Mouse (Mus musculus) ES-CJ7 (cell line): ENCODE data around the gene Galnt10.

Experiments
- DNase-seq: peaks from one replicate; pipeline ENCODE4 v3.0.0; 2011; ENCODE audit warnings: low read depth, low spot score

Gene Galnt10

GRCm38 (mm10) chr11:57645018-57645559 lies at the start of gene Galnt10:
Galnt10 (plus strand) TSS chr11:57645442.
- peak; percentile 76 for DNase-seq

GRCm38 (mm10) chr11:57595899-57596298 lies 49.3 kb upstream of the Galnt10 start:
- no peak for DNase-seq

- no peak for DNase-seq
These were observed 47.1 kb upstream of the Galnt10 start for GRCm38 (mm10) chr11:57598161-57598560.

GRCm38 (mm10) chr11:57599304-57599703 lies 45.9 kb upstream of the Galnt10 start:
- DNase-seq = peak; percentile 73

- DNase-seq = no peak
These were observed 45.1 kb upstream of the Galnt10 start for GRCm38 (mm10) chr11:57600113-57600512.

- peak; percentile 56 for DNase-seq
These were observed 44.6 kb upstream of the Galnt10 start for GRCm38 (mm10) chr11:57600621-57601121.

- no peak for DNase-seq
These were observed 43.3 kb upstream of the Galnt10 start for GRCm38 (mm10) chr11:57601806-57602455.

GRCm38 (mm10) chr11:57605086-57605485 lies 40.2 kb upstream of the Galnt10 start:
- no peak for DNase-seq

- DNase-seq = no peak
These were observed 39.6 kb upstream of the Galnt10 start for GRCm38 (mm10) chr11:57605660-57606059.

GRCm38 (mm10) chr11:57614502-57614901 lies 30.7 kb upstream of the Galnt10 start:
- DNase-seq = no peak

GRCm38 (mm10) chr11:57615286-57615685 lies 30.0 kb upstream of the Galnt10 start:
- DNase-seq = no peak

GRCm38 (mm10) chr11:57615871-57616270 lies 29.4 kb upstream of the Galnt10 start:
- peak; percentile 22 for DNase-seq

- DNase-seq = peak; percentile 64
These were observed 27.5 kb upstream of the Galnt10 start for GRCm38 (mm10) chr11:57617526-57618264.

- DNase-seq = no peak
These were observed 23.8 kb upstream of the Galnt10 start for GRCm38 (mm10) chr11:57621472-57621871.

- no peak for DNase-seq
These were observed 23.4 kb upstream of the Galnt10 start for GRCm38 (mm10) chr11:57621876-57622275.

- DNase-seq = no peak
These were observed 20.8 kb upstream of the Galnt10 start for GRCm38 (mm10) chr11:57624490-57624893.

- DNase-seq = no peak
These were observed 19.8 kb upstream of the Galnt10 start for GRCm38 (mm10) chr11:57625465-57625864.

GRCm38 (mm10) chr11:57627086-57627735 lies 18.0 kb upstream of the Galnt10 start:
- peak; percentile 51 for DNase-seq

GRCm38 (mm10) chr11:57631805-57632485 lies 13.3 kb upstream of the Galnt10 start:
- DNase-seq = no peak

- DNase-seq = no peak
These were observed 12.2 kb upstream of the Galnt10 start for GRCm38 (mm10) chr11:57633006-57633405.

- DNase-seq = no peak
These were observed 11.2 kb upstream of the Galnt10 start for GRCm38 (mm10) chr11:57633975-57634585.
